Mouse (Mus musculus): ENCODE measurements at regions not wholly inside any gene's neighbourhood (a gene's known extent, or its start where the extent isn't known, plus 50 kb on each side); places are given as distances from the start of the nearest gene placed in this dataset.
"Not testable (repeated sequence)": the region's sequence is repeated elsewhere in the genome, so short reads cannot be mapped to it uniquely, and the experiment has no call there.

DNA sequence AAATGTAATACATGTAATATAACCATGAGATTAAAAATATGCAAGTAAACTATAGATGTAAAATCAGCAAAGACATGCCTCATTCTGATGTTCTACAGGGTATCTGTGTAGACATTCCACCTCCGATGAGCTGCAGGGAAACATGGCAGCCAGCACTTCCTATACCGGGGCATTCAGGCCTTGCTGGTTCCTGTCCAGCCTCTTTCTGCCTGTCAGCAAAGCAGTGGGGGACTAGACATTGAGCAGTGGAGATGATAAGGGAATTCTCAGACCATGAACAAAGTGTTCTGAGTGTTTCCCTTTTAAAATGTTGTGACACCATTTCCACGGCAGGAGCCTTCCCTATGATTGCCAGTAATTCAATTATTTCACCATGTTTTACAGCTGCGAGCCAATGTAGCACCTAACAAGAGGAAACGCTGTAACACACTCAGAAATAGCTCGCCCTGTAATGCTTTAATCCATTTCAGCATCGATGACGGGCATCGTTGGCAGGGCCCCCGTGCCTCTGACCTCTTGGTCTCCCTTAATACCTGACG is 391.6 kb downstream of the Tox3 start:
- no peak for TF ChIP-seq CTCF (IDR thresholded peaks at IDR 0.05; ENCODE audit: borderline replicate concordance, insufficient read depth, low read length)
- TF ChIP-seq POLR2A (IDR thresholded peaks at IDR 0.05; ENCODE audit: low read depth, low read length): no peak
- H3K4me1 ChIP-seq (ENCODE audit: control insufficient read depth, insufficient read depth, low read length): no peaks in the 10 kb centered on the region
- no peak overlapping the region for H3K27ac ChIP-seq (ENCODE audit: insufficient read depth, low read length)
- no peak overlapping the region for H3K4me3 ChIP-seq (ENCODE audit: insufficient read depth, low read length)

DNA sequence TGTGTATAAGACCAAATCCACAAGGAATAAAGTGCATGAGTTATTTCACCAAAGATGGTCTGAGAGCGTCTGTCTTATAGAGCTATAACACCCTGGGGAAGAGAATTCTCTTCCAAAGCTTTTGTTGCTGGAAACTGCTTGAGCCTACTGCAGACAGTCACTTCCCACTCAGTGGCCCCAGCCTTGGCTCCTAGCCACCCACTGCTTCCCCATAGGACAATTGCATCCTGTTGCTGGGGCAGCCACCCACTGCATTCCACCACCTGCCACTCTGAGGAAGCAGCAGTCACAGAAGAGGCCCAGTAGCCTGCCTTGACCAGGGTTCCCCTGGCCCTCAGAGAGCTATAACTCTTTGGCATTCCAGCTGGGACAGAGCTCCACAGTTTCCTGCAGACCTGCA is 409.3 kb downstream of the Tox3 start:
- no peak overlapping the region for H3K4me3 ChIP-seq (ENCODE audit: insufficient read depth, low read length)
- H3K27ac ChIP-seq (ENCODE audit: insufficient read depth, low read length): no peak overlapping the region
- TF ChIP-seq CTCF (IDR thresholded peaks at IDR 0.05; ENCODE audit: borderline replicate concordance, insufficient read depth, low read length): no peak
- no peak for TF ChIP-seq POLR2A (IDR thresholded peaks at IDR 0.05; ENCODE audit: low read depth, low read length)
- no peaks in the 10 kb centered on the region for H3K4me1 ChIP-seq (ENCODE audit: control insufficient read depth, insufficient read depth, low read length)

DNA sequence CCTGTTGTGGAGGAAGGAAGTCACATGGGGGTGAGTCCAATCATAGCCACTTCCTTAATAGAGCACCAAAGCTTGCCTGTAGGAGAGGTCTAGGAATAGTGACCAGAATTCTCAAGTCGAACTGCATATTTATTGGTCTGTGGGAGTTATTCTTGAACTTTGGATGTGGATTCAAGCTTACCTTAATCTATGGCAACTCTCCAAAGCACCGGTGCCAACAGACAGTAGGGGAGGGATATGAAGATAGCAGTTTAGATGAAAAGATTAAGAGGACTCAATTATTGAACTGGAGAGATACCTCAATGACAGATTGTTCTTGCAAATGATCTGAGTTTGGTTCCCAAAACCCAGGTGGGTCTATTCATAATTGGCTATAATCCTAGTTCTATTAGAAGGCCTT is 413.6 kb downstream of the Tox3 start:
- TF ChIP-seq POLR2A (IDR thresholded peaks at IDR 0.05; ENCODE audit: low read depth, low read length) (no peak), CTCF (IDR thresholded peaks at IDR 0.05; ENCODE audit: borderline replicate concordance, insufficient read depth, low read length) (no peak)
- H3K4me1 ChIP-seq (ENCODE audit: control insufficient read depth, insufficient read depth, low read length): no peaks in the 10 kb centered on the region
- H3K27ac ChIP-seq (ENCODE audit: insufficient read depth, low read length): no peak overlapping the region
- no peak overlapping the region for H3K4me3 ChIP-seq (ENCODE audit: insufficient read depth, low read length)

DNA sequence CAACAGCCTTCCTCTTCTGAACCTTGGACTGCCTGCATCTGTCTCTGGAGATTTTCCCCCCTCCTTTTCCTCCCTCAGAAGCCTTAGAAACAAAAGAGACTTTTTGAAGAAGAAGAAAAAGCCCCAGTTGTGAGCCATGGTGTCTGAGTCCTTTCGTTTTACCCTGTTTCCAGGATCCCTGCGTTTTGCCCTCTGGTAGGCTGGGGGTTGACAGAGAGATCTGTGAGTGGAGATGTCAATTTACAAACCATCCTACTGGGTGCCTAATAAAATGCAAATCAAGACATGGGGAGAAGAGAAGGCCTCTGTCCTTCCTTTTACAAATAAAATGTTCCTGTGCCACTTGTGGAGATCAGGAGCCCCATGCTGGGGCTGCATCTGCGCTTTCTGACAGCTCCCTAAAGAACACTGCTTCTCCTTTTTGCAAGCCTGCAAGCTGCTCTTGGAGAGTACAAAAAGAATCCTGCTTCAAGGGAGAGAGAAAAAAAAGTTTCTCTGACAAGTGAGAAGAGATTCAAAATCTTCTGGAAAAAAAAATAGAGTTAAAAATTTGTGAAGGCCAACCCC is 421.4 kb downstream of the Tox3 start:
- no peak overlapping the region for H3K4me3 ChIP-seq (ENCODE audit: insufficient read depth, low read length)
- no peaks in the 10 kb centered on the region for H3K4me1 ChIP-seq (ENCODE audit: control insufficient read depth, insufficient read depth, low read length)
- H3K27ac ChIP-seq (ENCODE audit: insufficient read depth, low read length): no peak overlapping the region
- TF ChIP-seq CTCF (IDR thresholded peaks at IDR 0.05; ENCODE audit: borderline replicate concordance, insufficient read depth, low read length): no peak
- TF ChIP-seq POLR2A (IDR thresholded peaks at IDR 0.05; ENCODE audit: low read depth, low read length): no peak

DNA sequence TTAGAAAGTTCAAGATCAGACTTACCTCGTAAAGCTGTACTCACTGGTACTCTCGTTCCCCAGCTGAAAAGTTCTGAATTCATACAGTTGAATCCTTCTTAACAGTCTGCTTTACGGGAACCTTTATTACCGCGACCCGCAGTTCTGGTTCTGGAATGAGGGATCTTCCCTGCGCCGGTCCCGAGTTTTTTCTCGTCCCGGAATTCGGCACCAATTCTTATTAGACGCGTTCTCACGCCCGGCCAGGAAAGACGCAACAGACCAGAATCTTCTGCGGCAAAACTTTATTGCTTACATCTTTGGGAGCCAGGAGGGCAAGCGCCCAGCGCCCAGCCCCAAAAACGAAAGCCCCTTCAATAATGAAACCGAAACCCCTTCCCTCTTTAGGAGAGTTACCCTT is 423.4 kb downstream of the Tox3 start:
- H3K4me1 ChIP-seq (ENCODE audit: control insufficient read depth, insufficient read depth, low read length); H3K27ac ChIP-seq (ENCODE audit: insufficient read depth, low read length): not testable (repeated sequence)

DNA sequence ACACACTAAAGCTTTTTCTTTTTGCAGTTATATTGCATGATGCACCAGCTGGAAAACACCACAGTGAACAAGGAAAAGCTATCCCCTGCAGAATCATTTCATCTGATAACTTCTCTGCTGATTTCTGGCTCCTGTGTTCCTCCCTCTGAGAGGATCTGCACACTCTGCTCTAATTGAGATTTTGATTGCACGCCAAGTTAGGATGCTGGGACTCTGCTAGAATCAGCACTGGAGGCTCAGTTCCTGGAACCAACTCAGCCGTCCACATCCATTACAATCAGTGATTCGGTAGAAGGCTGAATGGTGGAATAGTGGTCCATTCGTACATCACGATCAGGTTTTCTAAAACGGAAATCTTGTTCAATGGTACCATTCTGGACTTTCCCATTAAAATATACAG is 434.1 kb downstream of the Tox3 start:
- no peak overlapping the region for H3K27ac ChIP-seq (ENCODE audit: insufficient read depth, low read length)
- no peaks in the 10 kb centered on the region for H3K4me1 ChIP-seq (ENCODE audit: control insufficient read depth, insufficient read depth, low read length)
- no peak overlapping the region for H3K4me3 ChIP-seq (ENCODE audit: insufficient read depth, low read length)
- TF ChIP-seq POLR2A (IDR thresholded peaks at IDR 0.05; ENCODE audit: low read depth, low read length) (no peak), CTCF (IDR thresholded peaks at IDR 0.05; ENCODE audit: borderline replicate concordance, insufficient read depth, low read length) (no peak)

More for the DNA sequence above, 423.4 kb downstream of the Tox3 start:
- H3K4me3 ChIP-seq (ENCODE audit: insufficient read depth, low read length): not testable (repeated sequence)

DNA sequence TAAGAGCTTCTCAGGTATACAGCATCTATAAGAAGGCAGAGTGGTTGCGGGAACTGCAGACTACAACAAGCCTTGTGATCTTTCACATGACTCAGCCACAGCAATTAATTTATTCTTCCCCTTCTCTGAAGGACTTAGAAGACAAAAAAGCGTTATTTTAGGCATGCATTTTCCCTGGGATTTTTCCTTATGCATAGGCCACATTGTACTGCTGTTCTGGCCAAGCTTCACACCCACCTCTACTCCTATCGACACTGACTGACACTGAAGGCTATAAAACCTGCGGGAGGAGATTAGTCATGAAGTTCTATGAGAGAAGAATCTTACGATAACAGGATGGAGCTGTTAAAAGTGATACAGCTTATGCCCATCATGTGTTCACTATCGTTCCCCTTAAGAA is 441.9 kb downstream of the Tox3 start:
- no peaks in the 10 kb centered on the region for H3K4me1 ChIP-seq (ENCODE audit: control insufficient read depth, insufficient read depth, low read length)
- no peak overlapping the region for H3K4me3 ChIP-seq (ENCODE audit: insufficient read depth, low read length)
- TF ChIP-seq CTCF (IDR thresholded peaks at IDR 0.05; ENCODE audit: borderline replicate concordance, insufficient read depth, low read length): no peak
- no peak for TF ChIP-seq POLR2A (IDR thresholded peaks at IDR 0.05; ENCODE audit: low read depth, low read length)
- H3K27ac ChIP-seq (ENCODE audit: insufficient read depth, low read length): no peak overlapping the region

DNA sequence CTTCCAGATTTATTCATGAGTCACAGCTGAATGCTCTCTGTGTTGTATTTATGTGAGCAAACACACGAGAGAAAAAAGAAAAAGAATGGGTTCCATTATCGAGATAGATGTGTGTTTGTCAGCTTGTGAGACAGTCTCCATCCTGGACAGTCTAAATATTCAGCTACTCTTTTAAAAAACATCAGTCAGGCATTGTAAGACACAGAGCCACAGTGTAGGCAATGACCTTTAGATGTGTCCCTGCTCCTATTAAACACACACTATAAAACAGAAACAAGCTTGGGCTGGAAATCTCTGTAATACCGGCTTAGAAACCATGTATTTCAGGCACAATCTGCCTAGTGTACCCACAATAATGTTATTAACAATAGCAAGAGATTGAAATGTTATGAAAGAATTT is 442.6 kb downstream of the Tox3 start:
- Histone ChIP-seq H3K4me1 (ENCODE audit: control insufficient read depth, insufficient read depth, low read length) (no peaks in the 10 kb centered on the region), H3K27ac (ENCODE audit: insufficient read depth, low read length) (no peak overlapping the region), H3K4me3 (ENCODE audit: insufficient read depth, low read length) (no peak overlapping the region)
- TF ChIP-seq CTCF (IDR thresholded peaks at IDR 0.05; ENCODE audit: borderline replicate concordance, insufficient read depth, low read length) (no peak), POLR2A (IDR thresholded peaks at IDR 0.05; ENCODE audit: low read depth, low read length) (no peak)

DNA sequence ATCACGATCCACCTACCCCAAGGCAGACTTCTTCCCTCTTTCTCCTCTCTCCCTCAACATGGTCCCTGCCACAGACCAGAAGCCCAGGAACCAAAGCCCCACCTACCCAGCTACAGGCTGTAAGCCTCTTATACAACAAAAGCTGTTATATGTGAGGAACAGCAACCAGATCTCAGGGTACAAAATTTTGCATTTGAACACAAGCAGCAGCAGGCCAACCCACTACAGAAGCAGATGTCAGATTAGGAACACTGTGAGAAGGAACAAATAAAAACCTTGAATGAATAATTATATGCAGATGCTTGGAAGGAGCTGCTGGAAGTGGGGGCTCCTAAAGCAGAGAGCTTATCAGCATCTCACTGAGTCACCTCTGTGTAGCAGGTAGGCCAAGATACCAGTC is 444.8 kb downstream of the Tox3 start:
- Histone ChIP-seq H3K4me1 (ENCODE audit: control insufficient read depth, insufficient read depth, low read length) (no peaks in the 10 kb centered on the region), H3K4me3 (ENCODE audit: insufficient read depth, low read length) (no peak overlapping the region), H3K27ac (ENCODE audit: insufficient read depth, low read length) (no peak overlapping the region)
- no peak for TF ChIP-seq CTCF (IDR thresholded peaks at IDR 0.05; ENCODE audit: borderline replicate concordance, insufficient read depth, low read length)
- TF ChIP-seq POLR2A (IDR thresholded peaks at IDR 0.05; ENCODE audit: low read depth, low read length): no peak

DNA sequence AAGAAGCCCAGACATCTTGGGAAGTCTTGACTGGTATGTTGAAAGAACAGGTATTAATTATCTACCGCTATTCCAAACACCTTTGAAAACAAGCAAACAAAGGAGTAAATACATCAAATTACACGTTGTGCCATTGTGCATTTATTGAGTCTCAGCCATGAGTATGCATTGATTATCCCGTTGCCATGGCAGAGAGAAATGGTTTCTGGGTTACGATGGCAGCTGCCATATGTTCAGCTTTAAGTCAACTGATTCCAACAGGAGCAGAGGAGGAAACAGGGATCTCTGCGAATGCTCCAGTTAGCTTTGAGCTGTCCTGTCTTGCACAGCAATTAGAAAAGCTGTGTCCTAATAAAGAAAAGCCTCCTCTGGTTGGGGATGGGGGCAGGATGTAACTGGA is 475.4 kb downstream of the Tox3 start:
- TF ChIP-seq CTCF (IDR thresholded peaks at IDR 0.05; ENCODE audit: borderline replicate concordance, insufficient read depth, low read length) (no peak), POLR2A (IDR thresholded peaks at IDR 0.05; ENCODE audit: low read depth, low read length) (no peak)
- no peaks in the 10 kb centered on the region for H3K4me1 ChIP-seq (ENCODE audit: control insufficient read depth, insufficient read depth, low read length)

DNA sequence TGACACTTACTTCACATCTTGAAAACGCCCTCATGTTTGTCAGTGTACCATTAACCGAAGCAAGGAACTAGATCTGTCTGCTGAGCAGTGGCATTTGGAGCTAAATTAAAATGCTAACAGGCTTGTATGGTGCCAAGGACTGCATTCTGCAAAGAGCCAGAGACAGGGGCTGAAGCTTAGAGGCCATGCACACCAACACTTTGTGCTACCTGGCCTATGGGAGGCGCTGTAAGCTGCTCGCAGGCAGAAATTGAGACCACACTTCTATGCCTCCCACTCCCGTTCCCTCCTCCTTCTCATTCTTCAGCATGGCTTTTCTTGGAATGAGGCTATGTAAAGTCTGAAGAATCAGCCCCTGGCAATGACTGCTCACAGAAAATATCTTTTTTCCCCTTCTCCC is 476.2 kb downstream of the Tox3 start:
- no peak overlapping the region for H3K4me3 ChIP-seq (ENCODE audit: insufficient read depth, low read length)
- no peaks in the 10 kb centered on the region for H3K4me1 ChIP-seq (ENCODE audit: control insufficient read depth, insufficient read depth, low read length)
- H3K27ac ChIP-seq (ENCODE audit: insufficient read depth, low read length): no peak overlapping the region
- no peak for TF ChIP-seq CTCF (IDR thresholded peaks at IDR 0.05; ENCODE audit: borderline replicate concordance, insufficient read depth, low read length)
- no peak for TF ChIP-seq POLR2A (IDR thresholded peaks at IDR 0.05; ENCODE audit: low read depth, low read length)

More for the DNA sequence above, 475.4 kb downstream of the Tox3 start:
- no peak overlapping the region for H3K27ac ChIP-seq (ENCODE audit: insufficient read depth, low read length)
- no peak overlapping the region for H3K4me3 ChIP-seq (ENCODE audit: insufficient read depth, low read length)
